Mouse (Mus musculus) lung, postnatal 0 days (tissue): ENCODE results near the gene A930004D18Rik. TPM values are rescaled to one million over a fixed set of nuclear protein-coding genes. Genes with fewer than 3 reads are reported as not detected.
"Not testable (repeated sequence)": the region's sequence is repeated elsewhere in the genome, so short reads cannot be mapped to it uniquely, and the experiment has no call there.

Source experiments
- ATAC-seq: fragments of 200-750 bp; cut with Nextera tagmentation; 2 replicates; pipeline ENCODE4 v1.8.0; 2017; ENCODE audit warnings: moderate library complexity
- DNase-seq: peaks from one replicate; pipeline ENCODE4 v3.0.0-alpha.2; 2016; ENCODE audit warnings: low spot score
- H3K27ac ChIP-seq: fragments of 300-500 bp; sonication (generic); 2 replicates; pipeline ENCODE4 v1.5.1; 2014; ENCODE audit warnings: antibody characterized with exemption, mild to moderate bottlenecking, low read length, mixed read lengths
- H3K27me3 ChIP-seq: fragments of 300-500 bp; sonication (generic); replicated peaks from 2 replicates; pipeline ENCODE4 v1.6.1; 2014; ENCODE audit warnings: low read length, mixed read lengths; ENCODE audit not compliant: insufficient read depth
- H3K36me3 ChIP-seq: fragments of 300-500 bp; sonication (generic); 2 replicates; pipeline ENCODE4 v1.6.1; 2014; ENCODE audit warnings: low read length, mixed read lengths; ENCODE audit not compliant: insufficient read depth
- H3K4me1 ChIP-seq: fragments of 300-500 bp; sonication (generic); 2 replicates; pipeline ENCODE4 v1.6.1; 2014; ENCODE audit warnings: antibody characterized with exemption, low read depth, low read length, mixed read lengths; ENCODE audit not compliant: insufficient read depth
- H3K4me2 ChIP-seq: fragments of 300-500 bp; sonication (generic); replicated peaks from 2 replicates; pipeline ENCODE4 v1.6.1; 2014; ENCODE audit warnings: low read depth, mild to moderate bottlenecking, low read length, moderate library complexity, mixed read lengths
- H3K4me3 ChIP-seq: fragments of 300-500 bp; sonication (generic); 2 replicates; pipeline ENCODE4 v1.5.1; 2014; ENCODE audit warnings: low read depth, low read length
- H3K9ac ChIP-seq: fragments of 300-500 bp; sonication (generic); replicated peaks from 2 replicates; pipeline ENCODE4 v1.6.1; 2014; ENCODE audit warnings: low read depth, mild to moderate bottlenecking
- H3K9me3 ChIP-seq: fragments of 300-500 bp; sonication (generic); 2 replicates; pipeline ENCODE4 v1.6.1; 2016; ENCODE audit warnings: low read length, mixed read lengths
- CTCF ChIP-seq: IDR thresholded peaks from 2 replicates; pipeline ENCODE4 v1.5.1; 2016; ENCODE audit warnings: antibody characterized with exemption, mild to moderate bottlenecking
- EP300 ChIP-seq: IDR thresholded peaks from 2 replicates; pipeline ENCODE4 v1.6.1; 2016; ENCODE audit warnings: antibody characterized with exemption, mild to moderate bottlenecking, control low read depth
- WGBS: fragments of 180-500 bp; shearing (Covaris S2); extraction: QIAGEN DNeasy Blood & Tissue Kit; methylation state at CpG from one replicate; pipeline ENCODE4 v1.1.7; 2014; 5-methylcytosine and 5-hydroxymethylcytosine counted together
- microRNA-seq: library from miRNA; unstranded; fragments of <30 nt; microRNA quantifications from one replicate; pipeline ENCODE4, GENCODE M21; 2016
- polyA plus RNA-seq: library from polyadenylated mRNA; unstranded; fragments of >200 nt; fragmentation: Nextera tagmentation; extraction: Ambion mirVana; gene quantifications from 2 replicates; pipeline ENCODE4 v1.2.1, GENCODE M21; 2015

A930004D18Rik gene
- polyA plus RNA-seq, 1 experiment from 2014 or later: 11.3 TPM

DNA sequence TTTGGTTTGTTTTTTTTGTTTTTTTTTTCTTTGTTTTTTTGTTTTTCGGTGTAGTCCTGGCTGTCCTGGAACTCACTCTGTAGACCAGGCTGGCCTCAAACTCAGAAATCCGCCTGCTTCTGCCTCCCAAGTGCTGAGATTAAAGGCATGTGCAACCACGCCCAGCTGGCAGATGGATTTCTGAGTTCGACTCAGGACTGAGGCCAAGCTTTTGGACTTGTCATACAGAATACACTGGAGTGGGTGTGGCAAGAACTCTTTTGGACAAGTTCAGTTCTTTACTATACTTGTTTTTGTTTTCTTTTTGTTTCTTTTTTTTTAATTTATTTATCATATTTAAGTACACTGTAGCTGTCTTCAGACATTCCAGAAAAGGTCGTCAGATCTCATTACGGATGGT lies 58.8 kb downstream of the A930004D18Rik start:
- Histone ChIP-seq H3K4me3 (no peak overlapping the region), H3K9ac (no peak overlapping the region), H3K4me1 (no peaks in the 10 kb centered on the region), H3K27me3 (no peaks in the 10 kb centered on the region), H3K27ac (no peak overlapping the region), H3K4me2 (no peak overlapping the region), H3K9me3 (no peaks in the 10 kb centered on the region), H3K36me3 (no peaks in the 10 kb centered on the region)
- TF ChIP-seq CTCF (no peak), EP300 (no peak)
- DNase-seq (no peak), ATAC-seq (no peak)
- WGBS: 93% methylated on average over 6 of the region's 6 CpGs

DNA sequence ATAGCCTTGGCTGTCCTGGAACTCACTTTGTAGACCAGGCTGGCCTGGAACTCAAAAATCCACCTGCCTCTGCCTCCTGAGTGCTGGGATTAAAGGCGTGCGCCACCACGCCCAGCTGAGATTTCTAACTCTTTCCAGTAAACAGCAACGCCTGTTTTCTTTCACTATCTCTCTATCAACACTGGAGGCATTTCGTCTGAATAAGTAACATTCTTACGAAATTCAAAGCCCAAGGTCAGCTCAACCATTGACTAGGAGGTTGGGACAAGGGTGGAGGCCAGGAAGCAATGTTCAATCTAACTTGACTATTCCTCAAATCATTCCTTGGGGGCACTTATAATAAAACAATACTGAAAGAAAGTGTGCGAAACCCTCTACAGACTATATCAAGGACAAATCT lies 59.3 kb downstream of the A930004D18Rik start:
- not testable (repeated sequence) for DNase-seq, H3K9me3 ChIP-seq, H3K27me3 ChIP-seq, H3K27ac ChIP-seq, H3K4me2 ChIP-seq, H3K36me3 ChIP-seq, H3K4me3 ChIP-seq, ATAC-seq, H3K9ac ChIP-seq, H3K4me1 ChIP-seq
- 84% methylated on average over 7 of the region's 7 CpGs for WGBS

- H3K4me1 ChIP-seq, ATAC-seq, DNase-seq, H3K4me3 ChIP-seq, H3K27me3 ChIP-seq, H3K36me3 ChIP-seq, H3K27ac ChIP-seq, H3K9me3 ChIP-seq, H3K9ac ChIP-seq, H3K4me2 ChIP-seq: not testable (repeated sequence)
Measured at GRCm38 (mm10) chr2:17977645-17978044, 59.9 kb downstream of the A930004D18Rik start.

DNA sequence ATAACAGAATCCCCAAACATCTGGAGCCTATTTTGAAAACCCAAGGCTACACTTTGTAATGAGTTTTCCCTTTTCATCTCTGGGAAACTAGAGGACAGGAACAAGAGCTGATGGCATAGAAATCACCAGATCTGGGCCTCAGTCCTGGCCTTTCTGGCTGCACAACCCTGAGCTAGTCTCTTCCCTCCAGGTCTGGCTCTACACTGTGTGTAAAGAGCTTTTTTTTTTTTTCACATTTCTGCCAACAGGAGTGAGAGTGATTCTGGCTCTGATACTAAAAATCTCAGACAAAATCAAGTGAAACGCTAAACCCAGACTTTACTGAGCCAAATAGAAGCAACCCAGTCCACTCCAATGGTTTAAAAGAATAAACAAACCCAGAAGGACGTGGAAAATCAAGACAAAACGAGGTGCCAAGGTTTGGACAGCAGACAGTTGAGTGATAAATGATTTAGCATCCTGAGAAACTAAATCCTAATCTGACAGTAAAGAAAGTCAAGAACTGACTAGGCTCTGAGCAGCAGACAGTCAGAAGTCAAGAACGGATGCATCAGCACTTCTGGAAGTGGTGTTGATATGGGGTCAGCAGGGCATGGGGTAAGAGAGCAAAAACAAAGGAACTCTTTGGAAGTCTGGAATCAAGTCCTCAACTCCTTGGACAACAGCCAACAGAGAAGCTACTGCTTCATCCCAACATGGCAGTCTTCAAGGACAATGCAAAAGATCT lies 61.8 kb downstream of the A930004D18Rik start:
- ATAC-seq: no peak
- no peak for TF ChIP-seq EP300
- no peak for TF ChIP-seq CTCF
- H3K4me2 ChIP-seq: no peak overlapping the region
- peak; percentile 16 for DNase-seq
- no peak overlapping the region for H3K27ac ChIP-seq
- no peaks in the 10 kb centered on the region for H3K4me1 ChIP-seq
- H3K9ac ChIP-seq: no peak overlapping the region
- WGBS: 17% methylated on average over 4 of the region's 4 CpGs
- no peaks in the 10 kb centered on the region for H3K27me3 ChIP-seq
- H3K4me3 ChIP-seq: no peak overlapping the region
- H3K36me3 ChIP-seq: no peaks in the 10 kb centered on the region
- no peaks in the 10 kb centered on the region for H3K9me3 ChIP-seq

Small RNA genes lying within 50 kb of the gene (microRNA-seq; reads per million reads assigned to microRNA genes)
- 3.7 reads per million, percentile 10 among the genes with 10 or more reads in this experiment for gene Mir7655

Other genes with a start within 250 kb of the A930004D18Rik start
- gene H2al2a, start 40.8 kb downstream of the A930004D18Rik start, polyA plus RNA-seq: not detected in 2 replicates
- gene Skida1, start 11.3 kb upstream of the A930004D18Rik start, polyA plus RNA-seq: 2.5 and 3.0 TPM in 2 replicates
- 35.1 and 38.9 TPM in 2 replicates for gene Mllt10, start 17.5 kb upstream of the A930004D18Rik start, polyA plus RNA-seq